Mouse (Mus musculus) lung, adult 2 months (tissue): ENCODE measurements around the gene Kidins220.

Source experiments
- CTCF ChIP-seq: fragments of 200-500 bp; IDR thresholded peaks from 2 replicates; pipeline ENCODE4 v1.5.1; 2011; ENCODE audit warnings: mild to moderate bottlenecking, low read length, control low read depth; ENCODE audit not compliant: insufficient read depth
- POLR2A ChIP-seq: fragments of 200-500 bp; IDR thresholded peaks from 2 replicates; pipeline ENCODE4 v1.6.1; 2011; ENCODE audit warnings: low read depth, mild to moderate bottlenecking, control low read depth, low read length, borderline replicate concordance; ENCODE audit errors: extremely low read depth

DNA sequence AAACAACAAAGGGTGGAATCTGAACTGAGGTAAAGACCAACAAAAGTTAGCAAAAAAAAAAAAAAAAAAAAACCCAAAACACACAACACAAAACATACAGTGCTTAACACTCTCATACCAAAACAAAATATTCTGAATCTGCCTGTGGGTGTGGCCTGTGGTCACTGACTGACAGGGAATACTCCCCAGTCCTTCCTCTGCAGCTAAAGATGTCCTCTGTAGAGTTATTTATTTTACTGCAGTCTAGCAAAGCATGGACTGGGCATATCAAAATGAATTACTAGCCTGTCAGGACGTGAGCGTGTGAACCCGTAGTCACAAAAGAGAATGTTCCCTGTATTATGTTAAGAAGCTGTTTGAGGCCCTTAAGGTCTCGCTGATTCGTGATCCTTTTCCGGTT, 87.5 kb downstream of the Kidins220 start:
- TF ChIP-seq POLR2A (no peak), CTCF (no peak)
